Mouse (Mus musculus): ENCODE measurements around the gene Vmn1r65. TPM values are rescaled to one million over a fixed set of nuclear protein-coding genes. Genes with fewer than 3 reads are reported as not detected.
"Not testable (repeated sequence)": the region's sequence is repeated elsewhere in the genome, so short reads cannot be mapped to it uniquely, and the experiment has no call there.

The Vmn1r65 gene
- polyA plus RNA-seq (2016; fragmentation: Nextera tagmentation; extraction: Ambion mirVana), result not detected in 2 replicates

GRCm38 (mm10) chr7:6010910-6011309 lies at the start of gene Vmn1r65:
Vmn1r65 (minus strand) TSS chr7:6011010.
- Histone ChIP-seq H3K9me3 (peaks cover 52% of the 10 kb centered on the region), H3K27me3 (replicated peaks; ENCODE audit: low read depth, poor library complexity, severe bottlenecking) (no peaks in the 10 kb centered on the region), H3K4me1 (no peaks in the 10 kb centered on the region), H3K27ac (replicated peaks) (no peak within 1 kb of the TSS), H3K36me3 (replicated peaks) (no peaks in the 10 kb centered on the region), H3K4me3 (no peak within 1 kb of the TSS)
- WGBS, result 96% methylated on average over 1 of the region's 1 CpGs
- no peak for DNase-seq (ENCODE audit: low spot score)

GRCm38 (mm10) chr7:6044861-6045260 lies 34.1 kb upstream of the Vmn1r65 start, which contains the start of gene Nlrp4c:
Nlrp4c (plus strand) TSS chr7:6045161.
- no peak for DNase-seq (ENCODE audit: low spot score)
- no peaks in the 10 kb centered on the region for H3K4me1 ChIP-seq
- no peaks in the 10 kb centered on the region for H3K27me3 ChIP-seq (replicated peaks; ENCODE audit: low read depth, poor library complexity, severe bottlenecking)
- no peak within 1 kb of the TSS for H3K4me3 ChIP-seq
- peaks cover 49% of the 10 kb centered on the region; the same call in 1 of the 2 replicates for H3K9me3 ChIP-seq
- no peaks in the 10 kb centered on the region for H3K36me3 ChIP-seq (replicated peaks)
- H3K27ac ChIP-seq (replicated peaks), result no peak within 1 kb of the TSS
- 85% methylated on average over 11 of the region's 11 CpGs for WGBS

- not testable (repeated sequence) for DNase-seq (ENCODE audit: low spot score); H3K27me3 ChIP-seq (replicated peaks; ENCODE audit: low read depth, poor library complexity, severe bottlenecking); H3K4me3 ChIP-seq; H3K36me3 ChIP-seq (replicated peaks); H3K27ac ChIP-seq (replicated peaks); H3K4me1 ChIP-seq
- 86% methylated on average over 4 of the region's 4 CpGs for WGBS
- peaks cover 46% of the 10 kb centered on the region for H3K9me3 ChIP-seq
These were observed 28.4 kb downstream of the Vmn1r65 start for GRCm38 (mm10) chr7:5982426-5982825.

- H3K4me1 ChIP-seq; H3K27me3 ChIP-seq (replicated peaks; ENCODE audit: low read depth, poor library complexity, severe bottlenecking); H3K36me3 ChIP-seq (replicated peaks); DNase-seq (ENCODE audit: low spot score); H3K4me3 ChIP-seq; H3K27ac ChIP-seq (replicated peaks): not testable (repeated sequence)
- H3K9me3 ChIP-seq, result peaks cover 26% of the 10 kb centered on the region
- WGBS, result 81% methylated on average over 2 of the region's 2 CpGs
These were observed 38.3 kb downstream of the Vmn1r65 start for GRCm38 (mm10) chr7:5972546-5972945.

Other genes starting within 250 kb of the Vmn1r65 start
- not detected in 2 replicates for gene Vmn1r63, start 205.6 kb downstream of the Vmn1r65 start, polyA plus RNA-seq (2016; fragmentation: Nextera tagmentation; extraction: Ambion mirVana)
- not detected in 2 replicates for gene Vmn1r64, start 126.5 kb downstream of the Vmn1r65 start, polyA plus RNA-seq (2016; fragmentation: Nextera tagmentation; extraction: Ambion mirVana)
- gene Nlrp4c, start 34.2 kb upstream of the Vmn1r65 start, polyA plus RNA-seq (2016; fragmentation: Nextera tagmentation; extraction: Ambion mirVana), result 0.05 TPM in 1 of 2 replicates, not detected in the other
- 23.5 and 26.1 TPM in 2 replicates for gene Zfp787, start 145.0 kb upstream of the Vmn1r65 start, polyA plus RNA-seq (2016; fragmentation: Nextera tagmentation; extraction: Ambion mirVana)
- gene Zfp444, start 161.2 kb upstream of the Vmn1r65 start, polyA plus RNA-seq (2016; fragmentation: Nextera tagmentation; extraction: Ambion mirVana), result 85.1 and 86.3 TPM in 2 replicates
- gene Galp, start 186.1 kb upstream of the Vmn1r65 start, polyA plus RNA-seq (2016; fragmentation: Nextera tagmentation; extraction: Ambion mirVana), result not detected in 2 replicates
- gene Zscan5b, start 211.3 kb upstream of the Vmn1r65 start, polyA plus RNA-seq (2016; fragmentation: Nextera tagmentation; extraction: Ambion mirVana), result not detected in 2 replicates
- not detected in 2 replicates for gene Epp13, start 241.7 kb upstream of the Vmn1r65 start, polyA plus RNA-seq (2016; fragmentation: Nextera tagmentation; extraction: Ambion mirVana)

Measured in embryonic facial prominence, embryonic 10.5 days (tissue).